Mouse (Mus musculus) megakaryocyte, adult 5-6 weeks (primary cell): ENCODE results near the gene Hemk1. TPM values are rescaled to one million over a fixed set of nuclear protein-coding genes. Genes with fewer than 3 reads are reported as not detected.

Source experiments
- ATAC-seq: 2 replicates; pipeline ENCODE4 v1.8.0; 2016; ENCODE audit warnings: mild to moderate bottlenecking, inconsistent platforms; ENCODE audit not compliant: poor library complexity, severe bottlenecking
- total RNA-seq, 2 experiments: library from RNA; stranded (forward) in 1 of 2; stranded (reverse) in 1 of 2; fragments of 153-499, 151-499 nt in 1 of 2; fragments of 221-1000, 200-1000 nt in 1 of 2; gene quantifications; 2 replicates each; pipeline versions ENCODE4 v1.2.3 to v1.2.4; 2015 to 2017

Gene Hemk1
- total RNA-seq (2015) = 4.1 and 6.4 TPM in 2 replicates
- total RNA-seq (2017) = 5.0 and 8.0 TPM in 2 replicates

DNA sequence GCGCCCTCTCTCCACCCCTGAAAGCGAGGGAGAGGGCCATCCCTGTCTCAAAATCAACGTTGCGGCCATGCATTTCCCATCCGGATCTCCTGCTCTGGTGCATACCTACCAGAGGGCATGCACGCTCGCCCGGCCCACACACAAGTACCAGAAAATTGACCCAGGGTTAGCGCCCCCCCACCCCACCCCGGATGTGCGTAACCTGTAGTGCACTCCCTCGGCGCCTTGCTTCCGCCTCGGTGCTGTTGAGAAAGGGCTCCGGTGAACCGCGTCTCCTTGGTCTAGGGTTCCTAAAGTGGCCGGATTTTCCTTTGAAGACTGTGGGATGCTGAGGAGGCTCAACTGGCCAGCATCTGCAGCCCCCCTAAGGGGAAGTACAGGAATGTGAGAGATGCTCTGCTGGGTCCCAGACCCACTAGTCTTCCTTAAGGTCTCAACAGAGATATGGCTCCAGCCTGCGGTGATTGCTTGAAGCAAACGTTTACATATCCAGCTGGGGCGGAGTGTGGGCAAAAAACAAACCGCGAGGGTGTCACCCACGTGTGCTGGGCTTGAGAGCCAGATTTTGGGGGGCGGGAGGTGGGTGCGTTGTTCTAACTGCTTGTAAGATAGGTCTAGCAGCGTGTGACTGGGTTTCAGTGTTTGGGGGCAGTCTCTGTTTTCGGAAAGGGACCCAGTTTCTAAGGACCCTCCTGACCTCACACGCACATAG lies at the start of gene Hemk1:
Hemk1 (minus strand) TSS at position 179 of the 712 bp plus-strand sequence.
- peak; percentile 76 for ATAC-seq

DNA sequence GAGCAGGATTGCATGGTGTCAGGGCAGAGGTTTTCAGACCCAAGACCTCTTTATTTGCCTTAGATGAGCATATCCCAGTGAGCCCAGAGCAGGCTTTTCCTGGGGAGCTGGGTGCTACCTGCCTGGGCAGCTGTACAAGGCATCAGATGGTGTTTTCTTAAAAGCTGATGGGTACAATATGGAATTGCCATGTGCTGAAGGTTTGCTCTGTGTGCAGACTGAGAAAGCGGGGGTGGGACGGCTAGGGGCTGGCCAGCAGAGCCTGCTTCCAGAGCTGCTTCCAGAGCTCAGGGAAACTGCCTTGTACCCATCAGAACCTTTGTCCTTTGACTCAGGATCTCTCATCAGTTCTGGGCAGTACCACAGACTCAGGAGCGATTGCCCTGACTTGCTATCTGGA lies 49.6 kb upstream of the Hemk1 start:
- no peak for ATAC-seq

DNA sequence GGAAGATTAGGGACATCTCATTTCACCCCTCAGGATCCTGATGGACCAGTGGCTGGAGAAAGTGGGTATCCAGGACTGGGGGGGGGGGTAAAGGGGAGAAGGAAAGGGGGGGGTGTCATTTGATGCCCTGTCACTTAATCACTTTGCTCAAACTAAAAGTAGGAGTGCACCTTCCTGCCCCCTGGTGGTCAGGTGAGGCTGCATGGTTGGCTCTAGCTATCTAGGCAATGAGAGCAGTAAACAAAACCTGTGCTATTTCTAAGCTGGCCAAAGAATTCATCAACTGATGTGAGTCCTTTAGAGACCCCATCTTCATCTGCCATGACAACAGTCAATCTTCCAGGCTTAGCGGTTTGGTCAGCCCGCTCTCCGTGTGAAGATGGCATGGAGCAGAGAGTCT lies 48.6 kb upstream of the Hemk1 start:
- peak; percentile 47; the same call in 1 of the 2 replicates for ATAC-seq

DNA sequence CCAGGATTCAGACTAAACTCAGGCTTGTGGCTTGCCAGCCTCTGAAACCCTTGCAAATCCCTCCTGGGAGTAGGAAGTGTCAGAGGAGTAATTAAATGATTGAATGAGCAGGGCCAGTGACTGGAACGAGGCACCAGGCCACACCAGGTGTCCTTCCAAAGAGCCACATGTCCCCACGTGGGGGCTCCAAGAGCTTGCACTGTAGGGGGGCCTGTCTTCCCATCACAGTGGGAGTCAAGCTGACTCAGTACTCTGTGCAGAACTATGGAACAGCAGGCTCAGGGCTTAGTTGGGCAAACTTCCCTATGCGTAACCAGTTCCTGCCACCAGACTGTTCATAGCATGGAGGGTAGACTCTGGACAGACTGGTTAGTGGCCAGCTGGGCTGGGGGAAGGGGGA lies 46.2 kb upstream of the Hemk1 start:
- ATAC-seq = no peak

DNA sequence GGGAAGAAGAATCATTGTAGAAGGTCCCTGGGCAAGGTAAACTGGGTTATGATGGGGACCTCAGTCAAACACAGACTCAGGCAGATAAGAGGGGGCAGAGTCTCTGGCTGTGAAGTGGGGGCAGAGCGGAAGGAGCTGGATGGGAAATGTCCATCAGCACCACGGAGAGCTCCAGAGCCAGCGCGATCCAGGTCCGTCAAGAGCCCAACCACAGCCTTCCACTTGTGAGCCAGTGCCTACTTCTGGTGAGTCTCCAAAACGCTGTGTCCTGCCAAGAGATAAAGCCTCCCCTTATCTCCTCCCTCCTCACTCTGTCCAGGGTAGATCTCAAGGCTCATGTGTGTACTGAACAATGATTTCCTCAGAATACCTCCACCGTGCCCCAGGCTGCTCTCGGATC lies 43.6 kb upstream of the Hemk1 start:
- ATAC-seq = no peak

DNA sequence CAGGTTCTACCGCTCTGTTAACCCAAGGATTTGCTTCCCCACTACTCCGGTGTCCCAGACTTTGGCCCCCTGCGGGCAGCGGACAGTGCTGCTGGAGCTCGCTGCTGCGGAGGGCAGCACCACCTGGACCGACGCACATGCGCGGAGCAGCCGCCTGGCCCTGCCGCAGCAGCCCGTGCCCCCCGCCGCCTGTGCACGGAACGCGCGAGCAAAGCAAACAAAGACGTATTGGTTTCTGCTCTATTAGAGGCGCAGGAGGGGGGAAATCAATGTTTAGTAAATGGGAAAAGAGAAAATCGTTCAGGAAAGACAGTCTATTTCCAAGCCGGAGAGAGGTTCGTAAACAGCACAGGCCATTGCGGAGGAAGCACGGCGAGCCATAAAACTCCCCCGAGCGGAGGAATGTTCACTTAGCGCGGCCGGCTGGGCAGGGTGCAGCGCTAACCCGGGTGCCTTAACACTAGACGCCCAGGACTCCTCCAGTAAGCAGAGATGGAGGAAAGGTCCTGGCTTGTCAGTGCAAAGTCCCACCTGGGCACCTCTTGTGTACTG lies 39.9 kb upstream of the Hemk1 start:
- ATAC-seq = peak; percentile 39; the same call in 1 of the 2 replicates

DNA sequence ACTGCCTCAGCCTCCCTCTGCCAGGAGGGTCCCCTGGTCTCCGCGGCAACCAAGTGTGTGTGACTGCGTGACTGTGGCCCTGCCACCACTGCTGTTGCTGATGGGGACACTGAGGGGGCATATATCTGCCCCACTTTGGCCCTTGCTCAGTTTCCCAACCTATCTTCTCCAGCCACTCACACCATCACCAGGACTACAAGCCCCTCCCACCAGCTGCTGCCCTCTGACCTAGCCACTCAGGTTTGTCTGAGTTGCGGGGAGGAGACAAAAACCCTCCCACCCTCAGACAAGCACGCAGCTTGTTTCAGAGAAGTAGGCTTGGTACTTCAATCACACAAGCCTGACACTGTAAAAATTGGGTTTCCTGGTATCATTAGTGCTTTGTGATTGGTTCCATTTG lies 37.3 kb upstream of the Hemk1 start:
- ATAC-seq = no peak

DNA sequence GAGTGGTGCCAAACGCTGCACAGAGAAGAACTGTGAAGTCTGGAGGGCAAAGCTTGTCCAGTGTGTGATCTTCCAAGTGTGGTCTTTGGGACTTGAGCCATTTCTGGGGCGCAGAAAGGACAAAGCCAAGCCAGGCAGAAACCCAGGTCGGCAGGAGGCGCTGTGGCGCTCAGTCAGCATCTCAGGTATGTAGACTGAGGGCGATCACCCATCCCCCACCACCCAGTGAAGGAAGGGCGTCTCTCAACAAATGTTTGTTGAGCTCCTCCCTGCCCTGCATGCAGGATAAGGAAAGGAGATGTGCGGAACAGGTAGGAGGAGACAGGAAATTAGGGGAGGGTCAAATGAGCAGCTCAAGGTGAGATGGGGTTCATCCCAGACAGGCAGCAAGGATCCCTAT lies 36.5 kb upstream of the Hemk1 start:
- no peak for ATAC-seq

DNA sequence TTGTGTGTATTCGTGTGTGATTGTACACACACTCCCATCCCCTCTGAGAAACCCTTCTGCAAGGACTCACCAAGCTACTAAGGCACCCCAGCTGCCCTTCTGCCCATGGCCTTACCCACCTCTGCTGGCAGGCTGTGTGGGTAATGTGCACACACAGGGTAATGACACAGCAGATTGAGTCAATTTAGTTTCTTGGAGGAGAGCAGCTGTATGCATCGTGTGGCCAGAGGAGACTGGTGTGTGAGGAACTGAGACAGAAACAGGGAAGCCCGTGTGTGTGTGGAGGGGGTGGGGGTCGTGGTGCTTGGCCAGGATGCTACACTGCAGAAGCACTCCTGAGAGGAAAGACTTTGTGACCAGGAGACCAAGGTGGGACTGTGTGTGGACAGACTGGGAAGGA lies 34.3 kb upstream of the Hemk1 start:
- peak; percentile 93 for ATAC-seq

DNA sequence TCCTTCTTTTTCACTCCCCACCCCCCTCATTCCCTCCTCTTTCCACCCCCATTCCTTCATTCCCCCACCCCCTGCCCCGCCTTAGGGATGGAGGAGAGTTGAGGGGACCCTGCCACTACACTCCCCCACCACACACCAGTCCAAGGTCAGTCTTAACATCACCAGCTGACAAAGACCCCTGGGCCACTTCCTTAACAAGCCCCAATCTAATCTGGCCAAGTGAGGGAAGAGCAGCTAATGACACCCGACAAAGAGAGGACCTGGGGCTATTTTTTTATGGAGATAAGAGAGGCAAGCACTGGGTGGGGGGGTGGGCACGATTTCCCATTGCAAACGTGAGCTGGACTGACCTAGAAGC lies 31.9 kb upstream of the Hemk1 start:
- ATAC-seq = no peak

DNA sequence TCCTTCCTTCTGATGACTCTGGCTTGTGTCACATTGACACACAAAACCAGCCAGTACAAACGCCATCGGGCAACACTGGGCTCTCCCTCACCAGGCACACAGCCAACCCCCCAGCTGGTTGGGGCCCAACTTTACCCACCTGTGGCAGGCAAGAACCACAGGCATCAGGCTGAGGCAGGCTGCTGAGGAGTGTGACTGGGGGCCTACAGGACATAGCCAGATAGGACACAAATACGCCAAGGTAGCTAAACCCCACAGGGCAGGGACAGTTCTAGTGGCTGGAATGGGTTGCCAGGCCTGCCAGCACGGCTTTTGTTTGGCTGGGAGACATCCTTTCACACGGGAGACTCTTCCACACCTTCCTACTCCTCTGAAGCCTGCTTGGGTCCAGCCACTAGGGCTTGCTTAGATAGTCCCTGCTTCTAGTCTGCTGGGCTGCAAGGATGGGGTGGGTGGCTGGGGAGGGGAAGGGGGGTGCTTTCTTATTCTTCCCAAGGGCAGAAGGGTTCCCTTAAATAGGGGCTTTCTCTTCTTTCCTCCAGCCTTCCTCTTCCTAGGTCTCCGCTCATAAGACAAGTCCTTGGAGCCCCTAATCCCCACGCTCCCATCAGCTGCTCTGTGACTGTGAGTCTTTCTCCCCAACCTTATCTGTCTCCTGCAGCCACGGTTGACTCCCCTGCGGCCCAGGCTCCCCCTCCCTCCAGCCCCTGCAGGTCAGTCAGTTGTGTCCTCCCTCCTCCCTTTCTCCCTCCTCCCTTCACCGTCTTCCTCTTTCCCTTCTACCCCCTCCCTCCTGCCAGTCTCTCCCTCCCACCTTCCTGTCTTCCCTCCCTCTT lies 31.3 kb upstream of the Hemk1 start:
- no peak for ATAC-seq

DNA sequence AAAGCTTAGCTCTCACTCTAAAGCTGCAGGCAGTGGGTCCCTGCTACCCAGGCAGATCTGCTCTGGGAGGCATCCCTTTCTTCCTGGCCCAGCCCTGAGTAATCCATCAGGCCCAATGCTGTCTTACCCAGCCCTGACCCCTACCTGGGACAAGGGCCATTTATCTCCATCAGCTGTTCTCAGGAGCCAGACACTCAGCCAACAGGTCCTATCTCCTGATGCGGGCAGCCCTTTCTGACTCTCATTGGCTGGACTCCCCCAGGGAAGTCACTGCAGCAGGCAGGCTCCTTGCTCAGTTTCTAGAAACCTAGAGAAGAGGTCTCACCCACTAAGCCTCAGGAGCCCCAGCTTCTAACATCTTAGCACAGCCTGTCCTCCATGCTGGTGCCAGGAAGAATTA lies 30.2 kb upstream of the Hemk1 start:
- ATAC-seq = no peak

DNA sequence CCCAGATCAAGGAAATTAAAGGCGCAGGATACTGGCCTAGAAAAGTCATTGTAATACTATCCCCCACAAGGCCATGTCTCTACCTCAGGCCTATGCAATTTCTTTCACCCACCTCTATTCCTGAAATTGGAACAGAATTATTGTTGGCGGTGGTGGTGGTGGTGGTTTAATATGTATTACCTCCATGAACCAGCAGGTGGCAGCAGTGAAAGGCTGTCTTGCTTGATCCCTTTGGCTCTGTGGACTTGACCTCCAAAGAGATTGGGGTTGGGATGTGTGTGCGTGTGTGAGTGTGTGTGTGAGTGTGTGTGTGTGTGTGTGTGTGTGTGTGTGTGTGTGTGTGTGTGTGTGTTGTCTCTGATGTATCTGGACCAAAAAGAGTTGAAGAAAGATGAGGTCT lies 28.5 kb upstream of the Hemk1 start:
- peak; percentile 66 for ATAC-seq

DNA sequence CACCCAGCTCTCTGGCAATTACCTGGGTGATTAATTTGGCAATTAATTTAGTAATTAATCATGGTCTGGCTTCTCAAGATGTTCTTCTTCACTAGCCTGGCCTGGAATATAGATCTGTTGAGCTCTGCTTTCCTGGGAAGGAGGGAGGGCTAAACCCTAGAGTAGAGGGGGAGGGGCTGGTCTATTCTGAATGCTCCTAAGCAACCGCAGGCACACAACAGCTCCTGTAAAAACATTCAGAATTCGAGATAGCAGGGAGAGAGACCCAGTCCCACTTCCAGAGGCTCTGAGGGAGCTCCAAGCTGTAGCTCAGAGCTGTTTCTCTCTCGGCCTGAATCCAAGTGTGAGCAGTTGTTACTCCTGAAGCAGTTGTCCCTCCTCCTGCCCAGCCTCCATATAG lies 22.8 kb upstream of the Hemk1 start:
- no peak for ATAC-seq

DNA sequence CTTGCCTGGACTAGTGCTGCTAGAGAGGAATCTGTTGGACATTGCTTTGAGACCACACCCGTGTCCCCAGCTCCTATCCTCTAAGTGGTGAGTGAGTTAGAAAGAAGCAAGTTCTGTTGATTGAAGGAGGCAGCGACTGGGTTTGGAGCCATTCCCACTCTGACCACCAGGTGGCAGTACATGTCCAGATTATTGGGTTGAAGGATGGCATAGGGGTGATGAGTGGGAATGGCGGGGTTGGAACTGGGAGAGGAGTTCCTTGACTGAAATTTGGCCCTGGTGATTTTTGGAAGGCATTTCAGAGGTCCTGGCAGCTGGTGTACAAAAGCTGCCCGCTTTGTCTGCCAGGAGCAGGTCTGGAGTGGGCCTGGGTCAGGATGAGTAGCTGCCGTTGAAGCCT lies 19.5 kb upstream of the Hemk1 start:
- peak; percentile 69 for ATAC-seq

DNA sequence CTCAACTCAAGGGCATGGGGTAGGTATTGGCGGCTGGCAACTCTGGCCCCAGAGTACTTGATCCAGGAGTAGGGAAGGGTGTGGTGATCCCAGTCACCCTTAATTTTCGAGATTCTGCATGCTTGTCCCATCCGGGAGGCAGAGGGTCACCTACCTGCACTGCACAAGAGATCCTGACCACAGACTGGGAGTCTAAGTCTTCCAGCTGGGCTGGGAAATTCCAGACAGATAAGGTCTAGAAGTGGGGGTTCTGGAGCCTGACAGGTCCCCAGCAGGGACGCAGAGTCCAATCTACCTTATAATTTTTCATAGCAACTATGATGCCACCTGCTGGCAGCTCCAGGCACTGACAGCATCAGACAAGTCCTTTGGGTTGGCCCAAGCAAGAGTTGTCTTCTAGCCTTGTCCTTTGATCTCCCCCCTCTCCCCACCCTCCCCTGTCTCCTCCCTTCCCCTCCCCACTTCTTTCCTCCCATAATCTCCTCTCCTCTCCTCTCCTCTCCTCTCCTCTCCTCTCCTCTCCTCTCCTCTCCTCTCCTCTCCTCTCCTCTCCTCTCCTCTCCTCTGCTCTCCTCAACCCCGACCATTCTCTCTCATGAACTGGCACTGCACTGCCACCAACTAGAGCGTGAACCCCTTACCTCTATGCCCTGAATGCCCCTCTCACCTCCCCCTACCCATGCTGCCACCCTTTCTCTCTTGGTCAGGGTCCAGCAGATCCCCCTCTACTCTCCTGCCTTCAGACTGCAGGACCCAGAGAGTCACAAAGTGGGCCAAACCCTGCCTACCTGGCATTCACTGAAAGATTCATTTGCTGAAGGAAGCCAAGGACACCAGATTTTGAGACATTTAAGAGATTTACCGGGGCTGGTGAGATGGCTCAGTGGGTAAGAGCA lies 18.0 kb upstream of the Hemk1 start:
- peak; percentile 71 for ATAC-seq

DNA sequence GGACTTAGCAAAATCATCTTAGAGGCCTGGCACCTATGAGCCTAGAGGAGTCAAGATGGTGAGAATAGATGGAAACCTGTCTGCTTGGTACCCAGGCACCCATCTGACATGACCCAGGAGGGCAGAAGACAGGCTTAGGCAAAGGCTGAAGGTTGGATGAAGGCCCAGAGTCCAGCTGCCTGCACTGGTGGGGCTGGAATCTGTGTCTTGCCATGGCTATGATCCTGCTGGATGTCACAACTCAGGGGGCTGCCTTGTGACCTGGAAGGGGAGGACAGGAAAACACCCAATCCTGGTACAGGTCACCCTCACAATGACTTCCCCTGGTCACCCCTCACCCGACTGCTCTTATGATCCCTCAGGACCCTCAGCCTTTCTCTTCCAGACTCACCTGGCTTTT lies 16.7 kb upstream of the Hemk1 start:
- no peak for ATAC-seq

DNA sequence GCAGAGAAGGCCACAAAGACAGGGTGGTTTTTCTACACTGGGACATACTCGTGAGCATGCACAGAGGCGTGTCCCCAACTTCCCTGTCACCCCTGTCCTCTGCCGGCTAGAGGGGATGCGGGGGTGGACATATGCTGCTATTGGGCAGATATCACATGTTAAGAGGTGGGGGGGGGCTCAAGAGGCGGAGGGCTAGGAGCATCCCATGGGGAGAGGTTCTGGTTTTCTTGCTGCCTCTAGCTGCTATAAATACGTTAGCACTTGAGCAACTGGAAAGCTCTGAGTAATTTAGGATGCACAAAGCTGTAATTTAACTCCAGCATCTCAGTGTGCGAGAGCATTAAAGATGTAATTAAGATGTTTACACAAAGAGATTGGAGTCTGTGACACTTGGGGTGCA lies 11.2 kb upstream of the Hemk1 start:
- ATAC-seq = no peak

DNA sequence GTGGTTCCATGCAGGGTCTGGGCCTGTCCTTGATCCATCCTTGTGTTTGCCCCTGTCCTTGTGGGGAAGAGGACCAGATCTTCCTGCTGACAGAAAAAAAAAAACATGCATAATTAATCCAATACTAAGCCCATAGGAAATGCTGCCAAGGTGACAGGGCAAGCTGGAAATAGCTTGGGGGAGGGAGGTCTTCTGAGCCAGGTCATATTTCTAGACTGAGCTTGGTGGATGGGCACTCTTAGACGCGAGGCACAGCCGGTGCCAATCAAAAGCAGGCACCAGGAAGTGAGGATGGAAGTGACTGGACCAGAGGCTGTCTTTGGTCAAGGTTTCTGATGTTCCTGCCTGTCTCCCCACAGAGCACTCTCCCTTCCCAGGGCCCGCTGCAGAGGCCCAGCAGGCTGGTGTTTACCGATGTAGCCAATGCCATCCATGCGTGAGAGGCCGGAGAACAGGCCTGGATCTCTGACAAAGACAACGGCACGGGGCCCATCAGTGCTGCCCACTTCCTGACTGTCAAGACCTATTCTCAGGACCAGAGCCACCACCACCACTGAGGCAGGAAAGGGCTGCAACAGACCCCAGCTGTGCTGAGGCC lies 9.5 kb upstream of the Hemk1 start:
- no peak for ATAC-seq

DNA sequence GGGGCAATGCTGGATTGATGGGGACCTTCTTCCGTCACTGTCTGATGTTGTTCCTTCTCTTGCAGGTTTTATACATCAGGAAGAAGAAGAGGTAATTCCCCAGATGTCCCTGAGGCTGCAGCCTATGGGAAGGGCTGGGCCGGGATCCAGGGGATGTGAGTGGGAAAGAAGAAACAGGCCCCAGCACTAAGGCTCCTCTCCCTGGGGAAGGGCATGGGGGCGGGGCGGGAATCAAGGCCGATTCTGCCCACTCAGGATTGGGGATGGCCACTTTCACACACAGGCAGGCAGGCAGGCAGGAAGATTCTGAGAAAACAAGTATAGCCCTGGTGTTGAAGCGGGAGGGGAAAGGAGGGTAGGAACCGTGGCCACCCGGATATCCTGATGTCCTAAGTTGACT lies 7.9 kb upstream of the Hemk1 start:
- ATAC-seq = no peak

DNA sequence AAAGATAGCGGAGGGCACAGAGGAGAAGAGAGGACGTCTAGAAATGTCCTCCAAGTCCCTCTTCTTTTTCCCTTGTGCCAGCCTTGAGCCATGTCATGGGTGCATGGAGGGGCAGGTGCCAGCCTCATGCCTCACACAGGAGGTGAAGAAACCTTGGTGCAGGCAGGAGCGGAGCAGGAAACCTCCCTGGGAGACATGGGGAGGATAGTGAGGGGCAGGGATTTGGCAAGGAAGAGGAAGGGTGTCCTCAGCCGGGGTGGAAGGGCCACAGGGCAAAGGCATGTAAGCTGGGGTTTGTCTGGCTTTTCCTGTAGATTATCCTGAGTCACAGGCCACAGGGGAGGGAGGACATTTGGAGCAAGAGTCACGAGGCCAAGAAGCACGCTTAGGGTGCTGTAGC lies 5.9 kb upstream of the Hemk1 start:
- no peak for ATAC-seq
